Mouse (Mus musculus) heart, adult 2 months (tissue): ENCODE measurements around the gene Furin. TPM values are rescaled to one million over a fixed set of nuclear protein-coding genes. Genes with fewer than 3 reads are reported as not detected.

Experiments
- DNase-seq, 2 experiments: peaks; one replicate each; pipeline ENCODE4 v3.0.0; 2021
- H3K27ac ChIP-seq: fragments of 200-600 bp; 2 replicates; pipeline ENCODE4 v1.8.1; 2022
- H3K27me3 ChIP-seq: fragments of 200-500 bp; 2 replicates; pipeline ENCODE4 v1.6.1; 2012; ENCODE audit warnings: mild to moderate bottlenecking, low read length, inconsistent platforms, mixed read lengths; ENCODE audit not compliant: control insufficient read depth, insufficient read depth
- H3K36me3 ChIP-seq: fragments of 200-500 bp; 2 replicates; pipeline ENCODE4 v1.6.1; 2012; ENCODE audit warnings: low read length, inconsistent platforms; ENCODE audit not compliant: control insufficient read depth, insufficient read depth
- H3K4me1 ChIP-seq: fragments of 200-500 bp; 2 replicates; pipeline ENCODE4 v1.6.1; 2011; ENCODE audit warnings: low read length; ENCODE audit not compliant: control insufficient read depth, insufficient read depth
- H3K4me3 ChIP-seq: fragments of 200-600 bp; 2 replicates; pipeline ENCODE4 v1.8.1; 2022
- H3K79me2 ChIP-seq: fragments of 200-500 bp; replicated peaks from 2 replicates; pipeline ENCODE4 v1.6.1; 2012; ENCODE audit warnings: mild to moderate bottlenecking, inconsistent platforms, low read length, moderate library complexity, mixed read lengths; ENCODE audit not compliant: control insufficient read depth, insufficient read depth
- H3K9ac ChIP-seq: fragments of 200-500 bp; 2 replicates; pipeline ENCODE4 v1.6.1; 2012; ENCODE audit warnings: low read depth, mild to moderate bottlenecking, control low read depth, inconsistent platforms, low read length, mixed read lengths
- CTCF ChIP-seq: fragments of 200-600 bp; IDR thresholded peaks from 2 replicates; pipeline ENCODE4 v1.8.1; 2022; ENCODE audit warnings: antibody characterized with exemption, mild to moderate bottlenecking, moderate library complexity
- EP300 ChIP-seq: fragments of 200-500 bp; IDR thresholded peaks from 2 replicates; pipeline ENCODE4 v1.6.1; 2011; ENCODE audit warnings: low read depth, low read length, control low read depth; ENCODE audit not compliant: insufficient read depth
- POLR2A ChIP-seq: fragments of 200-500 bp; IDR thresholded peaks from 2 replicates; pipeline ENCODE4 v1.6.1; 2011; ENCODE audit warnings: mild to moderate bottlenecking, low read depth, low read length, control low read depth; ENCODE audit not compliant: insufficient read depth
- WGBS: fragments of 180-500 bp; shearing (Covaris S2); methylation state at CpG from one replicate; pipeline ENCODE4 v1.1.7; 2018; 5-methylcytosine and 5-hydroxymethylcytosine counted together
- intact Hi-C: fragments of 180-260 bp; cut with DNase I; formaldehyde crosslinking; loops from one replicate; pipeline ENCODE4 v1.15.1; 2025
- polyA plus RNA-seq: library from polyadenylated mRNA; depleted of rRNA; stranded (reverse); fragments of >200 nt; gene quantifications from 2 replicates; pipeline ENCODE4 v1.2.3, GENCODE M21; 2012
- total RNA-seq, 2 experiments: library from RNA; stranded (reverse); gene quantifications; 2 replicates each; pipeline ENCODE4 v1.2.3; 2021

Furin gene
- total and polyA plus RNA-seq, 3 experiments, result 64.9 to 129 (median 108) TPM

DNA sequence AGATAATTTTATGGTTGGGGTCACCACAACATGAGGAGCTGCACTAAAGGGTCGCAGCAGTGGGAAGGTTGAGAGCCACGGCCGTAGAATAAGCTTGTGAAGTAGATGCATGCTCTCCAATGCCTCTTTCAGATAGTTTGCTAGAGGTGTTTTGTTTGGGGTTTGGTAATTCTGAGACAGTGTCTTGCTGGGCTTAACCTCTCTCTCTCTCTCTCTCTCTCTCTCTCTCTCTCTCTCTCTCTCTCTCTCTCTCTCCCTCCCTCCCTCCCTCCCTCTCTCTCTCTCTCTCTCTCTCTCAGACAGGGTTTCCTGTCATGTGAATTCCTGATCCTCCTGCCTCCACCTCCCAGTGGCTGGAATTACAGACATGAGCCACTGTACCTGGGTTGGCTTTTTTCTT, 30.5 kb downstream of the Furin start:
- WGBS, result 93% methylated on average over 3 of the region's 3 CpGs

DNA sequence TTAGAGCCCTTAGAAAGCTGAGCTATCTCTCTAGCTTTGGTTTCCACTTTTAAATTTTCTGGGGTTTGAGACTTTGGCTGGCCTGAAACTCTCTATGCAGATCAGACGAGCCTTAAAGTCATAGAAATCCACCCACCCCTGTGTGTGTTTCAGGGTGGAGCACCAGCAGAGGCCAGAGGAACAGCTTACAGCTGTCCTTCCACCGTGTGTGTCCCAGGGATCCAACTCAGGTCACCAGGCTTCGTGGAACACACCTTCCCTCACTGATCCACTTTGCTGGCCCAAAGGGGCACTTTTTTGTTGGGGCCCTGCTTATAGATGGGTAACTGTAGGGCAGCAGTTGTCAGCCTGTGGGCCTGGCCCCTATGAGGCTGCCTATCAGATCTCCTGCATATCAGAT, 31.0 kb downstream of the Furin start:
- H3K4me3 ChIP-seq, result no peak overlapping the region
- H3K27ac ChIP-seq, result no peak overlapping the region
- WGBS, result 59% methylated on average over 3 of the region's 3 CpGs
- H3K27me3 ChIP-seq, result no peaks in the 10 kb centered on the region
- DNase-seq, result no peak
- H3K9ac ChIP-seq, result no peak overlapping the region
- H3K79me2 ChIP-seq, result no peaks in the 10 kb centered on the region
- no peaks in the 10 kb centered on the region for H3K36me3 ChIP-seq
- TF ChIP-seq POLR2A (no peak), EP300 (no peak), CTCF (no peak)
- intact Hi-C loops, result no loop called here
- H3K4me1 ChIP-seq, result peaks cover 3% of the 10 kb centered on the region

More for the DNA sequence above, 30.5 kb downstream of the Furin start:
- no peak overlapping the region for H3K9ac ChIP-seq
- H3K27me3 ChIP-seq, result no peaks in the 10 kb centered on the region
- H3K36me3 ChIP-seq, result no peaks in the 10 kb centered on the region
- no peak overlapping the region for H3K27ac ChIP-seq
- TF ChIP-seq EP300, result no peak
- no peak for TF ChIP-seq POLR2A
- no peak for TF ChIP-seq CTCF
- DNase-seq, result no peak
- H3K79me2 ChIP-seq, result no peaks in the 10 kb centered on the region
- no peak overlapping the region for H3K4me3 ChIP-seq
- intact Hi-C loops, result loop anchor here (5.0 kb wide), 1 partner anchor 232 kb away; no protein-coding TSS in a partner anchor
- H3K4me1 ChIP-seq, result no peaks in the 10 kb centered on the region; the same call in 1 of the 2 replicates

DNA sequence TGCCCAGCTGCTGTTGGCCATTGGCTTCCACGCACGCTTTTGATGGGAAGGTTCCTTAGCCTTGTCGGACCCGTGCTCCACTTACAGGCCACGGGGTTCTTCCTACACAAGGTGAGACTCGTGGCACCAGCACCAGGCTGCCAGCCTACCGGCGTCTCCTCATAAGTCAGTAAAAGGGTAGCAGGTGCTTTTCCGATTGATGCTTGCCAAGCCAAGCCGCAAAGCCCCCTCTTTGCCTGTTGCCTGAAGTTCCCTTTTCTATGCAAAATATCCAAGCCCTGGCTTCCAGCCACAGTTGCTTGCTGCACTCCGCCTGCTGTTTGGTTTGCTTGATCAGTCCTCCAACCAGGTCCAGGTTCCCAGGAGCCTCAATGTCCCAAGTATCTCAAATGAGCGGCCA, 31.4 kb downstream of the Furin start:
- H3K4me3 ChIP-seq, result no peak overlapping the region
- WGBS, result 86% methylated on average over 12 of the region's 12 CpGs
- peaks cover 7% of the 10 kb centered on the region for H3K4me1 ChIP-seq
- H3K27ac ChIP-seq, result no peak overlapping the region
- no peak for TF ChIP-seq EP300
- no peak for TF ChIP-seq POLR2A
- TF ChIP-seq CTCF, result no peak
- H3K27me3 ChIP-seq, result no peaks in the 10 kb centered on the region
- no peak overlapping the region for H3K9ac ChIP-seq
- intact Hi-C loops, result no loop called here
- no peaks in the 10 kb centered on the region for H3K79me2 ChIP-seq
- no peak for DNase-seq
- no peaks in the 10 kb centered on the region for H3K36me3 ChIP-seq

DNA sequence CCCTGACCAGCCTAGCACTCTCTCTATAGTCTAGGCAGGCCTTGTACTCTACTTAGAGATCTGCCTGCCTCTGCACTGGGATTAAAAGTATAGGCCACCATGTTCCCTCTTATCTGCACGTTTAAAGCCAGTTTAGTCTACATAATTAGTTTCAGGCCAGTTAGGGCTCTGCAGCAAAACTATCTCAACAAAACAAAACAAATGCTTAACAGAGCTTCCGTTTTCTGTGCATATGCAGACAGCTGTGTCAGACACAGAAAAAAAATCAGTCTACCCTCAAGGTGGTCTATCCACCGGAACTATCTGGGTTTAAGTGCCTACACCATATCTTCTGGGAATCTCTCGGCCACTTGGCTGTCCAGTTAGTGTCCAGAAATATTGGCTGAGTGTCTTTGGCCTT, 31.9 kb downstream of the Furin start:
- no peak for DNase-seq
- H3K36me3 ChIP-seq, result no peaks in the 10 kb centered on the region
- no peak overlapping the region for H3K9ac ChIP-seq
- intact Hi-C loops, result no loop called here
- no peak overlapping the region for H3K4me3 ChIP-seq
- no peaks in the 10 kb centered on the region for H3K27me3 ChIP-seq
- peaks cover 9% of the 10 kb centered on the region for H3K4me1 ChIP-seq
- TF ChIP-seq CTCF (no peak), EP300 (no peak), POLR2A (no peak)
- H3K27ac ChIP-seq, result no peak overlapping the region
- 77% methylated on average over 4 of the region's 4 CpGs for WGBS
- H3K79me2 ChIP-seq, result no peaks in the 10 kb centered on the region

DNA sequence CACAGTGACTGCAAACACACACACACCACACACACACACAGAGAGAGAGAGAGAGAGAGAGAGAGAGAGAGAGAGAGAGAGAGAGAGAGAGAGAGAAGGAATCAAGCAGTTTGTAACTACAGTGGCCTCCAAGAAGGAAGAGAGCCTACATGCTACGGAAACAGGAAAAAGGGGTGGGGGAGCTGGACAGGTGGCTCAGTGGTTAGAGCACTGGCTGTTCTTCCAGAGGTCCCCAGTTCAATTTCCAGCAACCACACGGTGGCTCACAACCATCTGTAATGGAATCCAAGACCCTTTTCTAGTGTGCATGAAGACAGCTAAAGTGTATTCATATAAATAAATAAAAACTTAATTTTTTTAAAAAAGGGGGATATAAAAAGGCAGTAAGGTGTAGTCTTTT, 32.6 kb downstream of the Furin start:
- 52% methylated on average over 2 of the region's 2 CpGs for WGBS
- Histone ChIP-seq H3K36me3 (no peaks in the 10 kb centered on the region), H3K9ac (no peak overlapping the region), H3K4me3 (no peak overlapping the region), H3K4me1 (peaks cover 9% of the 10 kb centered on the region), H3K27ac (no peak overlapping the region), H3K27me3 (no peaks in the 10 kb centered on the region), H3K79me2 (no peaks in the 10 kb centered on the region)
- intact Hi-C loops, result no loop called here
- TF ChIP-seq EP300, result no peak
- no peak for TF ChIP-seq POLR2A
- TF ChIP-seq CTCF, result no peak
- no peak for DNase-seq

DNA sequence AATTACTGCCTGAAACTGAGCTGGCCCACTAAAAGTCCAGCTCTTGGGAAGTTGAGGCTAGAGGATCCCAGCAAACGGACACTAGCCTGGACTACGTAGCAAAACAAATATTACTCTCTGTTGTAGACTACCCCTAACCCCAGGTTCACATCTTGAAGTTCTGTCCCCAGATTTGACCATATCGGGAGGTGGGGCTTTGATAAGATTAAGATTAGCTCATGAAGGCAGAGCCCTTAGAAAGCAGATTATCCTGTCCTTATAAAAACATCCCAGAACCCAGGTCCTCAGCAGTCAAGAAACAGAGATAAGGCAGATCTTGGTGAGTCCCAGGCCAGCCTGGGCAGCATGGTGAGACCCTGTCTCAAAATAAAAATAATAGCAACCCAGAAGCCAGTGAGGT, 33.1 kb downstream of the Furin start:
- no peak overlapping the region for H3K27ac ChIP-seq
- H3K4me1 ChIP-seq, result peaks cover 9% of the 10 kb centered on the region
- no peaks in the 10 kb centered on the region for H3K36me3 ChIP-seq
- no peak for DNase-seq
- H3K79me2 ChIP-seq, result no peaks in the 10 kb centered on the region
- intact Hi-C loops, result no loop called here
- no peak overlapping the region for H3K4me3 ChIP-seq
- WGBS, result 77% methylated on average over 3 of the region's 3 CpGs
- no peak overlapping the region for H3K9ac ChIP-seq
- TF ChIP-seq POLR2A, result no peak
- no peak for TF ChIP-seq EP300
- TF ChIP-seq CTCF, result no peak
- no peaks in the 10 kb centered on the region for H3K27me3 ChIP-seq
